Mouse (Mus musculus) stomach, postnatal 0 days (tissue): Measurements from ENCODE around the gene Ids.

Source experiments
- CTCF ChIP-seq: IDR thresholded peaks from 2 replicates; pipeline ENCODE4 v1.5.1; 2016; ENCODE audit warnings: antibody characterized with exemption, low read depth, mild to moderate bottlenecking, moderate library complexity
- EP300 ChIP-seq: optimal IDR thresholded peaks from 2 replicates; pipeline ENCODE3; 2016; ENCODE audit warnings: antibody characterized with exemption

DNA sequence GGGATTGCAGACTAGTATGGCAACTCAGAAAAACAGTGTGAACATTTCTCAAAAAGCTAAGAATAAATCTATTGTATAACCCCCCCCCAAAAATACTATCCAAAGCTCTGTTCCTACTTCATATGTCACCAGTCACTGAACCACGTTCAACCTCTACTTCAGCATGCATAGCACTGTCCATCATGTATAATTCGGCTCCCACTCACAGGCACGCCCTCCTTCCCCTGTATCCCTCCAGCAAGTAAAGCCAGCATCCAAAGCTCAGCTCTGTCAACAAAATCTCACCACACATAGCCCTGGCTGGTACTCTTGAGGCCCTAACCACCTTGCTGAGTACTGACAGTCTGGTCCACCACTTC is 20.0 kb upstream of the Ids start:
- TF ChIP-seq CTCF (no peak), EP300 (no peak)
